Mouse (Mus musculus) T-cell, adult 2 months (primary cell): ENCODE measurements at regions not wholly inside any gene's neighbourhood (a gene's known extent, or its start where the extent isn't known, plus 50 kb on each side); places are given as distances from the start of the nearest gene placed in this dataset.

Experiments used
- DNase-seq: peaks from one replicate; pipeline ENCODE4 v3.0.0; 2022; ENCODE audit warnings: low spot score

- no peak for DNase-seq
Observed at GRCm38 (mm10) chr3:60698189-60698588, 225.6 kb downstream of the Mbnl1 start.

GRCm38 (mm10) chr3:60707139-60707538 lies 234.5 kb downstream of the Mbnl1 start:
- no peak for DNase-seq

DNA sequence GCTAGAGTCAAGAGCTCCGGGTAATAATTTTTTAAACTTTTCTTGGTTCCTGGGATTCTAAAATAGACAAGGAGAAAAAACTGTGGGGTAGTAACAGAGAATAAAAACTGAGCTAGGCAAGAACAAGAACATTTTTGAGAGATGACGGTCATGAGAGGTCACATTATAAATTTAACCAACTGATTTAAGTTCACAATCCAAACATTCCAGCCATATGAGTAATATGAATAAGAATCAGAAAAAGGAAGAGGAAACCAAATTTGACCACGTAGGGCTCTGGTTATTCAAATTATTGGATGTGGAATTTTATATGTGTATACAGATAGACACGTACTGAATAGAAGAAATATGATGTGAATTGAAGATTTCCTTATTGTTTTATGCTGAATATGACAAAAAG lies 240.3 kb downstream of the Mbnl1 start:
- no peak for DNase-seq

DNA sequence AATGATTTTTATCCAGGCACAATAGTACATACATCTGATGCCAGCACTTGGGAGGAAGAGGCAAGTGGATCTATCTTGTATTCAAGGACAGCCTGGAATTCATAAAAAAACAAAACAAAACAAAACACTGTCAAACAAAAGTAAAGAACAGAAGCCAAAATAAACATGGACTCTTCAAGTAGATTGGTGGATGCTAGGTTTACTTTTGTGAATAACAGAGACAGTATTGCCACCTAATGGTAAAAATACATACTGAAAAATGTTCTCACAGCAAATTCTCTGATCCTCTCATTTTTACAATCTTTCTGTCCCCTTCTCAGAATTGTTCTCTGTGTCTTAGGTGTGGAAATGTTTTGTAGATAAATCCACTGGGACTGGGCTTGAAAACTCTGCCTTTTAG lies 247.7 kb downstream of the Mbnl1 start:
- no peak for DNase-seq

DNA sequence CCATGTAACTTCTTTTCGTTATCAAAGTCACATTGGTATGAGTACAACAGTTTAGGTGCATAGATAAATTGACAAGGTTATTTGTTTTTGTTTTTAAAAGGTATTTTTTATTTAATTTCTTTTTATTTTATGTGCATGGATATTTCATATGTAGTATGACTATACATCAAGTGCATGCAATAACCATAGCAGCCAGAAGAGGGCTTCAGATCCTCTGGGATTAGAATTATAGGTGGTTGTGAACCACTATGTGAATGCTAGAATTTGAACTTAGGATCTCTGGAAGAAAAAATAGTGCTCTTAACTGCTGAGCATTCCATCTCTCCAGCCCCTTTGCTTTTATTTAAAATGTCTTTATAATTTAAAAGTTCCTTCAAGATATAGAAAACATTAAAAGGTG lies 258.7 kb downstream of the Mbnl1 start:
- no peak for DNase-seq

- DNase-seq, result no peak
Observed at GRCm38 (mm10) chr3:60740543-60741294, 261.9 kb upstream of the P2ry1 start.

DNA sequence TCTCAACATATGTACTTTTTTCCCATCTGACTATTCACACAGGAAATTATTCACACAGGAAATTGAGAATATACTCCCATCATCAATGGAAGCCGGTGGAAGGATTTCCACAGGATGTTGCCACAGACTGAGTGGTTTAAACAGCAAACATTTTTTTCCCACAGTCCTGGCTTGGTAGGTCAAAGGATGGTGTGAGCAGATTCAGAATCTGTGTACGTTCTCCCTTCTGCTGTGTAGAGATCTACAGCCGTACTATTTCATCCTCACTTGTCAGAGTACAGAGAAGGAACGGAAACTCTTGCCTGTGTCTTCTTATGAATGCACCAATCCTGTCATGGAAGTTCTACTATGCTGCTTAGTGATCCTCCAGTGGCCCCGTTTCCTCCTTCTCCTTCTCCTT lies 261.2 kb upstream of the P2ry1 start:
- DNase-seq, result no peak

GRCm38 (mm10) chr3:60742232-60742631 lies 260.4 kb upstream of the P2ry1 start:
- no peak for DNase-seq

- no peak for DNase-seq
Observed at GRCm38 (mm10) chr3:60745075-60745474, 257.5 kb upstream of the P2ry1 start.

- DNase-seq, result no peak
Observed at GRCm38 (mm10) chr3:60758568-60758967, 244.0 kb upstream of the P2ry1 start.

DNA sequence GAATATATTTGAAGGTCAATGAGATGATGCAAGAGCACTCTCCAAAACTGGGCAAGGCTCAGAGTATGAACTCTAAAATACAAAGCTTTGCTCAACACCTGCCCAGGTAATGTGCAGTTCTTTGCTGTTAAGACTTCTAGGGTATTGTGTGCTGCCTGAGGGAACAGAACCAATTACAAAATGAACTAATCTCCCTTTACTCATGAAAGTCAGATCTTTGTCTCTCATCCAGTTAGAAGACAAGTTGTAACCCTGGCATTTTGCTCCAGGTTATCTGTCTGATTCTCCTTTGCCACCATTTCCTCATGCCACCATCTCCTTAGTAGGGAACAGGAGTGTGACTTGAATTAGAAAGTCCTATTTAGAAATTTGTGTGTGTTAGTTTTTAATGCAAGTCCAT lies 243.5 kb upstream of the P2ry1 start:
- DNase-seq, result no peak

GRCm38 (mm10) chr3:60762874-60763273 lies 239.7 kb upstream of the P2ry1 start:
- peak; percentile 22 for DNase-seq

GRCm38 (mm10) chr3:60765079-60765478 lies 237.5 kb upstream of the P2ry1 start:
- DNase-seq, result no peak

DNA sequence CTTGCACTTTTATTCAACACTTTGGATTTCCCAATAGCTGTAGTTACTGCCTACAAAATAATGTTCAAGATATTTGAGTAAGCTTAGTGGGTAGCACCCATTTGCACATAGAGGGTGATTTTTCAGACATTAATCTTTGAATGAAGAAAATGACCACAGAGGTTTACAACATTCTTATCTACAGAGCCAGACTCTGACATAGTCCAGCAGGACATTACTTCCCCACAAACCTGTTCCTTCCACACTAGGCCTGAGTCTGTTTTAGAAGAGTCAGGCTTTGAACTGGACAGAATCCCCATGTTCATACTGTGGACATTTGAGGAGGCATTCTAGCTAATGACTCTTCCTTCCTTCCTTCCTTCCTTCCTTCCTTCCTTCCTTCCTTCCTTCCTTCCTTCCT lies 233.6 kb upstream of the P2ry1 start:
- no peak for DNase-seq

- no peak for DNase-seq
Observed at GRCm38 (mm10) chr3:60771866-60772265, 230.7 kb upstream of the P2ry1 start.

DNA sequence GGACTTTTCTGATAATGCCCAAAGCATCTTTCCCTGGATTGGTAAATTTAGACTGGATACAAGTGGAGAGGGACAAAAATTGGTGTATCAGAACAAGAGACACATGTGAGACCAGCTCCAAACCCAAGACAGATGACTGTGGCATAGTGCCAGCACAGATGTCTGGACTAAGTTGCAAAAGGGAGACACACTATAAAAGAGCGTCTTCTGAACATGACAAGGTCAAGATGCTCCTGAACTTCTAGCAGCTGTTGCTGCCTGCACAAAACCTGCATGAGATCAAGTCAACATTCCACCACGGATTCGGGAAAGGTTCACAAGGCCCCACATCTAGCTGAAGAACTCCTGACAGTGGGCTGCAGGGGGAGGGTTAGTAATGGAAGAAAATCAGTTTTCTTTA lies 229.2 kb upstream of the P2ry1 start:
- no peak for DNase-seq

GRCm38 (mm10) chr3:60785137-60785875 lies 217.3 kb upstream of the P2ry1 start:
- DNase-seq, result peak; percentile 81

- no peak for DNase-seq
Observed at GRCm38 (mm10) chr3:60787989-60788388, 214.6 kb upstream of the P2ry1 start.

- DNase-seq, result no peak
Observed at GRCm38 (mm10) chr3:60789441-60789840, 213.2 kb upstream of the P2ry1 start.

GRCm38 (mm10) chr3:60792166-60792565 lies 210.4 kb upstream of the P2ry1 start:
- no peak for DNase-seq

DNA sequence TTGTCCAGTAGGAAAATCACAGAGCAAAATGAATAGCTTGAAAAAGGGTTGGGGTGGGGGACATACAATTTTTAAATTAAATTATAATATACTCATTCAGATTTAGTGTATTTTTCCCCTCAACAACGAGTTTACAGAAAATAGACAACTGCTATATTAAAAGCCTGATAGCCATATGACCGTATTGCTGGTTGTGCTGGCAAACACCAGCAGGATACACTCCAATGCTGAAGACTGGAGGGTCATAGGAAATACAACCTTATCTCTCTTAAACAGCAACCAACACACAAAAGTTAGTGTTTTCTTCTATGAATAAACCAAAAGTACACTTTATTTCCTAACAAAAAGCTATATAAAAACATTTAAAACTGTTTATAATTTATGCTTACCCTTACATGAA lies 206.4 kb upstream of the P2ry1 start:
- DNase-seq, result no peak

DNA sequence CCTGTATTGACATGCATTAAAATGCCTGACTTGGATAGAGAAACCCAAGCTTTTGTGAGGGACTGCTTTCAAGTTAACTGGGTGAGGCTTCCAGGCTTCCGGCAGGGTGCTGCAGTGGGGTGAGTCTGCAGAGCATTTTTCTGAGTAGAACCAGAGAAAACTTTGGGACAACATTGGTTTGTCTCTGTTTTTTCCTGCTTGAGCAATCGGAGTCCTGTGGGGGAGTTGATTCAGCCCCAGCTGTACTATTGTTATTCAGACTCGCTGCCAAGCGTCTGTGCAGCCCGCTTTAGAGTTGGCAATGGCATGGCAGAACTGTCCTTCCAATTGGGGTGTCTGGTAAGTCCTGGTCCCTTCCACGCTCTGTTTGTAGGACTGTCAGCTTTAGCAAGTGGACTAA lies 204.8 kb upstream of the P2ry1 start:
- no peak for DNase-seq

DNA sequence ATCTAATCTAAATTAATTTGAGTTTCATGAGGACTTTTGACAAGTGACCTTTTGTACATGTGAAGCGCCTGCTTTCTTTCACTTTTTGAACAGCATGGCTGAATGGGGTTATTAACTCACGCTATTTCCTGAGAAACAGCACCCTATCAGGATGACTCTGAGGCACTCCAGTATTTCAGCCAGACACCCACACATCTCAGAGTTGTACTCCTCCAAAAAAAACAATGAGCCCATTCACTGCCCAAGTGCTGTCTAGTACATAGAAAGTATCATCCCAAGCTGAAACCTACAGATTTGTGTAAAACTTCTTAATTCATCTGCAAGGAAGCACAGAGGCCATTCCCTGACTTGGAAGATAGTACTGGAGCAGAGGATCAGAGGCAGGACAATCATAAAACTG lies 204.1 kb upstream of the P2ry1 start:
- no peak for DNase-seq

DNA sequence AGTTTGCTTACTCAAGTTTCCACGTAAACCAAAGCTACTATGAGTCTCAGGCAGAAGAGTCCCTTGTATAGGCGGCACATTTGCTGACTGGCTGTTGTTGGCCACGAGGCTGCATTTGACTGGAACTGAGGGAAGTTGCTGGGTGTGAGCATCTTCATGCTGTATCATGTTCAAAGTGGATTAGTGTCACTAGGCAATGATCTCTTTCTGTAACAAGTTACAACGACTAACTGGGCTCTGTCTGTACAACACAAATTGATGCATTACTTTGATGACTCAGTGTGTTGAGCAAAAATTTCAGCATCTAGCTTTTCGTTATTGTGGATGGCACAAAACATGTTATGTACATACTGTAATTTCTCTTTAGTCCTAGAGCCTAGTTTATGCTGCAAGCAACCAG lies 203.7 kb upstream of the P2ry1 start:
- DNase-seq, result no peak
